Mouse (Mus musculus) ES-Bruce4 (cell line): ENCODE results near the gene Tmcc2.

Experiments used
- CTCF ChIP-seq: IDR thresholded peaks from one replicate; pipeline ENCODE4 v1.8.1; 2011; ENCODE audit warnings: low read depth, low read length
- EP300 ChIP-seq: IDR thresholded peaks from 2 replicates; pipeline ENCODE4 v1.6.1; 2011; ENCODE audit warnings: low read depth, low read length; ENCODE audit not compliant: insufficient read depth
- POLR2A ChIP-seq: IDR thresholded peaks from one replicate; pipeline ENCODE4 v1.8.1; 2011; ENCODE audit warnings: low read length; ENCODE audit not compliant: insufficient read depth

GRCm38 (mm10) chr1:132391580-132392022, 520 bp upstream of the Tmcc2 start:
- TF ChIP-seq POLR2A (no peak), CTCF (no peak), EP300 (no peak)
